ENCODE assay signal across 12 mouse cellular contexts in the genomic region with DNA sequence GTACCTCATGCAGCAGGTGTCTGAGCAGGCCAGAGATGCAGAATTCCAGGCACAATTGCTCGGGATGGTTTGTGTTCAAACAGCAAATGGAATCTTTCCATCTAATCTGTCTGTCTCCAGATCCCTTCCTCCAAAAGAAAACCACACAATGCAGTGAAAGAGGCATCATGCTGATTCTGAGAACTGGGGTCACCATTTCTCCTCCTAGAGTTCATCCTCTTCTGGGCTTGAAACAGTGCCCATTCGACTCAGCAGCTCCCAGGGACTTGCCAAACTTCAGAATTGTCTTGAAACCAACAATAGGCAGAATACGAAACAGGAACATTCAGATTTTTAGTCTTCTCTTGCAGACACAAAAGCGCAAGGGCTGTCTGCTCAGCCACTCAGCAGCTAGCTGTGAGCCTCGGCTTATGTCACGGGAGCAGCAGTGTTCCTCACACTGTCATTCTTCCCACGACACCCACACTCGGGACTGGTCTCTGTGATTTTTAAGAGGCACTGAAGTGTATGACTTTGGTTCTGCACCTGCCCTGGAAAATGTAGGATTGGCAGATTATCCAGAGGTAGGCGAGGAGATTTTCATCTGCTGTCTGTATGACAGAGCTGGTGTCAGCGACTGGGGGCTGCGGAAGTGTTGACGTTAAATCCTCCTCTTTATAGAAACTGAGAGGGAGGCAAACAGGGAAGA.
DNase-seq lines count a peak whose midpoint lies in the region; ATAC-seq and TF ChIP-seq lines count a peak whose summit lies in the region.
"Had no signal": no experiment of that assay in that cellular context is flagged by ENCODE, and none has a peak within 500 bp of the region (broad histone marks: within the 10 kb centered on the region; RNA-seq: fewer than 3 reads in every experiment).

No protein-coding gene starts in this region.

- peaks cover 69% of the 10 kb centered on the region for H3K4me1 ChIP-seq in heart, embryonic 13.5 days
- peaks cover 17% of the 10 kb centered on the region for H3K4me1 ChIP-seq in lung, postnatal 0 days (ENCODE audit: insufficient read depth, low read depth, low read length)
- peaks cover 4% of the 10 kb centered on the region; the same call in 1 of the 2 replicates for H3K4me1 ChIP-seq in hindbrain, postnatal 0 days (ENCODE audit: insufficient read depth, low read length)
- peaks cover 3% of the 10 kb centered on the region for H3K4me1 ChIP-seq in stomach, postnatal 0 days (replicated peaks; ENCODE audit: control insufficient read depth, insufficient read depth)

- no peak overlapping the region for H3K9ac ChIP-seq in heart, embryonic 13.5 days
- no peak overlapping the region for H3K9ac ChIP-seq in lung, postnatal 0 days (replicated peaks; ENCODE audit: low read depth)
- no peak overlapping the region for H3K9ac ChIP-seq in hindbrain, postnatal 0 days (replicated peaks; ENCODE audit: low read length)
- H3K9ac ChIP-seq in stomach, postnatal 0 days (ENCODE audit: low read length), result no peak overlapping the region
- H3K9ac ChIP-seq: embryonic facial prominence, embryonic 15.5 days had no signal

- peak overlapping the region; percentile 69; the same call in 1 of the 2 replicates for H3K27ac ChIP-seq in heart, embryonic 13.5 days (replicated peaks)
- 0 out of 2 replicates have a peak overlapping the region, but pooled peaks have one; percentile 15 for H3K27ac ChIP-seq in lung, postnatal 0 days (ENCODE audit: low read length)
- no peak overlapping the region for H3K27ac ChIP-seq in hindbrain, postnatal 0 days
- H3K27ac ChIP-seq in stomach, postnatal 0 days (replicated peaks), result no peak overlapping the region
- H3K27ac ChIP-seq: embryonic facial prominence, embryonic 15.5 days had no signal

- no peak for ATAC-seq in heart, embryonic 13.5 days (ENCODE audit: extremely low read depth, insufficient number of reproducible peaks, low FRiP score, low TSS enrichment)
- ATAC-seq in lung, postnatal 0 days, result no peak
- ATAC-seq in hindbrain, postnatal 0 days, result no peak
- no peak for ATAC-seq in megakaryocyte-erythroid progenitor cell, adult 5-6 weeks (replicated peaks; ENCODE audit: low FRiP score, low TSS enrichment, poor library complexity, severe bottlenecking)
- no peak for ATAC-seq in stomach, postnatal 0 days (ENCODE audit: low FRiP score, low TSS enrichment)

- H3K36me3 ChIP-seq in heart, embryonic 13.5 days, result no peaks in the 10 kb centered on the region
- no peaks in the 10 kb centered on the region for H3K36me3 ChIP-seq in lung, postnatal 0 days (ENCODE audit: insufficient read depth, low read length)
- no peaks in the 10 kb centered on the region for H3K36me3 ChIP-seq in hindbrain, postnatal 0 days (ENCODE audit: insufficient read depth, low read length)
- no peaks in the 10 kb centered on the region for H3K36me3 ChIP-seq in stomach, postnatal 0 days (ENCODE audit: control insufficient read depth, insufficient read depth, low read length)
- H3K36me3 ChIP-seq: embryonic facial prominence, embryonic 15.5 days had no signal

- WGBS in heart, embryonic 13.5 days, result 57% methylated on average over 12 of the region's 12 CpGs
- 51% methylated on average over 12 of the region's 12 CpGs for WGBS in lung, postnatal 0 days
- 31% methylated on average over 12 of the region's 12 CpGs for WGBS in hindbrain, postnatal 0 days
- 63% methylated on average over 12 of the region's 12 CpGs for WGBS in stomach, postnatal 0 days

- no peak overlapping the region for H3K4me3 ChIP-seq in heart, embryonic 13.5 days
- H3K4me3 ChIP-seq in lung, postnatal 0 days (ENCODE audit: low read depth, low read length), result no peak overlapping the region
- no peak overlapping the region for H3K4me3 ChIP-seq in hindbrain, postnatal 0 days (ENCODE audit: low read length)
- H3K4me3 ChIP-seq in stomach, postnatal 0 days (ENCODE audit: low read depth, low read length), result no peak overlapping the region
- H3K4me3 ChIP-seq: embryonic facial prominence, embryonic 15.5 days had no signal

- TF ChIP-seq CTCF in lung, postnatal 0 days (IDR thresholded peaks at IDR 0.05), result no peak
- no peak for TF ChIP-seq CTCF in hindbrain, postnatal 0 days (IDR thresholded peaks at IDR 0.05; ENCODE audit: low read depth)
- no peak for TF ChIP-seq CTCF in stomach, postnatal 0 days (IDR thresholded peaks at IDR 0.05; ENCODE audit: low read depth)

- H3K9me3 ChIP-seq in heart, embryonic 13.5 days, result no peaks in the 10 kb centered on the region
- H3K9me3 ChIP-seq in lung, postnatal 0 days (ENCODE audit: low read length), result no peaks in the 10 kb centered on the region
- H3K9me3 ChIP-seq in hindbrain, postnatal 0 days (ENCODE audit: low read length), result no peaks in the 10 kb centered on the region
- H3K9me3 ChIP-seq in stomach, postnatal 0 days (ENCODE audit: control insufficient read depth, low read length), result no peaks in the 10 kb centered on the region
- H3K9me3 ChIP-seq: embryonic facial prominence, embryonic 15.5 days had no signal

- DNase-seq in heart, adult 9 months (ENCODE audit: low spot score in 2 of 2), result no peak
- no peak for DNase-seq in lung, postnatal 0 days (ENCODE audit: low spot score)
- DNase-seq in lung, postnatal 14 days, result no peak
- peak; percentile 16 for DNase-seq in hindbrain, postnatal 0 days (ENCODE audit: low spot score)
- DNase-seq in right cerebral cortex, postnatal 25 days, result peak; percentile 35
- no peak for DNase-seq in stomach, postnatal 0 days (ENCODE audit: low spot score)
- DNase-seq: cerebellum, adult 9-11 months; heart, adult 18-20 months had no signal

- no peak for TF ChIP-seq EP300 in lung, postnatal 0 days (IDR thresholded peaks at IDR 0.05)
- TF ChIP-seq EP300 in stomach, postnatal 0 days (optimal IDR thresholded peaks at IDR 0.05), result no peak

- no peaks in the 10 kb centered on the region for H3K27me3 ChIP-seq in heart, embryonic 13.5 days (replicated peaks)
- H3K27me3 ChIP-seq in lung, postnatal 0 days (replicated peaks; ENCODE audit: insufficient read depth, low read length), result no peaks in the 10 kb centered on the region
- no peaks in the 10 kb centered on the region for H3K27me3 ChIP-seq in hindbrain, postnatal 0 days (ENCODE audit: insufficient read depth, low read length)
- no peaks in the 10 kb centered on the region for H3K27me3 ChIP-seq in stomach, postnatal 0 days (ENCODE audit: control insufficient read depth, insufficient read depth, low read length)
- H3K27me3 ChIP-seq: embryonic facial prominence, embryonic 15.5 days; Patski had no signal

- no peak overlapping the region for H3K4me2 ChIP-seq in heart, embryonic 13.5 days
- H3K4me2 ChIP-seq in lung, postnatal 0 days (replicated peaks; ENCODE audit: low read depth, low read length), result no peak overlapping the region
- H3K4me2 ChIP-seq in hindbrain, postnatal 0 days (ENCODE audit: low read depth, low read length), result no peak overlapping the region
- no peak overlapping the region for H3K4me2 ChIP-seq in stomach, postnatal 0 days (replicated peaks; ENCODE audit: low read depth)
- H3K4me2 ChIP-seq: embryonic facial prominence, embryonic 15.5 days had no signal

Comparison
In these comparisons a context has a peak if more than half of its experiments do, and no peak if none do; other contexts are left out.
1. H3K27ac ChIP-seq: peak in heart, embryonic 13.5 days (single experiment) and lung, postnatal 0 days (single experiment); none in hindbrain, postnatal 0 days (single experiment) and stomach, postnatal 0 days (single experiment).
2. DNase-seq: peak in hindbrain, postnatal 0 days (single experiment) and right cerebral cortex, postnatal 25 days (single experiment); none in heart, adult 9 months (0 of 2), lung, postnatal 0 days (single experiment), lung, postnatal 14 days (single experiment) and stomach, postnatal 0 days (single experiment).